Mouse (Mus musculus) R1 (cell line): ENCODE results near the gene Klrg1.

Experiments
- DNase-seq: peaks from one replicate; pipeline ENCODE4 v3.0.0-alpha.2; 2018; ENCODE audit warnings: low read depth, low spot score

Klrg1 gene

GRCm38 (mm10) chr6:122282782-122283181 lies at the start of gene Klrg1:
Gene Klrg1, minus strand, starts transcription at chr6:122282882.
- no peak for DNase-seq

- DNase-seq = no peak
These were observed 42.8 kb upstream of the Klrg1 start for GRCm38 (mm10) chr6:122325361-122325975.

GRCm38 (mm10) chr6:122318726-122319125 lies 36.0 kb upstream of the Klrg1 start:
- DNase-seq = no peak

- DNase-seq = peak; percentile 2
These were observed 27.6 kb upstream of the Klrg1 start for GRCm38 (mm10) chr6:122310187-122310820.

GRCm38 (mm10) chr6:122309446-122309960 lies 26.8 kb upstream of the Klrg1 start:
- peak; percentile 11 for DNase-seq

- peak; percentile 100 for DNase-seq
These were observed 26.1 kb upstream of the Klrg1 start, which contains the start of gene M6pr for GRCm38 (mm10) chr6:122308505-122309393. Gene M6pr, plus strand, starts transcription at chr6:122308720.

- DNase-seq = no peak
These were observed 25.4 kb upstream of the Klrg1 start for GRCm38 (mm10) chr6:122308136-122308504.

GRCm38 (mm10) chr6:122306707-122307106 lies 24.0 kb upstream of the Klrg1 start:
- DNase-seq = no peak

- peak; percentile 73 for DNase-seq
These were observed 22.3 kb upstream of the Klrg1 start for GRCm38 (mm10) chr6:122304790-122305555.

- DNase-seq = peak; percentile 88
These were observed 21.7 kb upstream of the Klrg1 start for GRCm38 (mm10) chr6:122304355-122304754.

GRCm38 (mm10) chr6:122303526-122303925 lies 20.8 kb upstream of the Klrg1 start:
- no peak for DNase-seq

- DNase-seq = no peak
These were observed 20.0 kb upstream of the Klrg1 start for GRCm38 (mm10) chr6:122302661-122303060.

GRCm38 (mm10) chr6:122302121-122302520 lies 19.4 kb upstream of the Klrg1 start:
- no peak for DNase-seq

GRCm38 (mm10) chr6:122299621-122300133 lies 17.0 kb upstream of the Klrg1 start:
- no peak for DNase-seq

- no peak for DNase-seq
These were observed 15.5 kb upstream of the Klrg1 start for GRCm38 (mm10) chr6:122298223-122298609.

- peak; percentile 61 for DNase-seq
These were observed 14.9 kb upstream of the Klrg1 start for GRCm38 (mm10) chr6:122297279-122298222.

- no peak for DNase-seq
These were observed 14.2 kb upstream of the Klrg1 start for GRCm38 (mm10) chr6:122296918-122297278.

GRCm38 (mm10) chr6:122295242-122295641 lies 12.6 kb upstream of the Klrg1 start:
- DNase-seq = no peak

- DNase-seq = no peak
These were observed 11.6 kb upstream of the Klrg1 start for GRCm38 (mm10) chr6:122294290-122294689.

GRCm38 (mm10) chr6:122293796-122294195 lies 11.1 kb upstream of the Klrg1 start:
- DNase-seq = no peak
